Mouse (Mus musculus) frontal cortex, postnatal 14 days (tissue): ENCODE data around the gene Zfp37.
"Not testable (repeated sequence)": the region's sequence is repeated elsewhere in the genome, so short reads cannot be mapped to it uniquely, and the experiment has no call there.

ENCODE experiments used
- DNase-seq, 2 experiments: peaks; one replicate each; pipeline ENCODE4 v3.0.0; 2022; ENCODE audit warnings: low spot score in 2 of 2

Zfp37 gene

DNA sequence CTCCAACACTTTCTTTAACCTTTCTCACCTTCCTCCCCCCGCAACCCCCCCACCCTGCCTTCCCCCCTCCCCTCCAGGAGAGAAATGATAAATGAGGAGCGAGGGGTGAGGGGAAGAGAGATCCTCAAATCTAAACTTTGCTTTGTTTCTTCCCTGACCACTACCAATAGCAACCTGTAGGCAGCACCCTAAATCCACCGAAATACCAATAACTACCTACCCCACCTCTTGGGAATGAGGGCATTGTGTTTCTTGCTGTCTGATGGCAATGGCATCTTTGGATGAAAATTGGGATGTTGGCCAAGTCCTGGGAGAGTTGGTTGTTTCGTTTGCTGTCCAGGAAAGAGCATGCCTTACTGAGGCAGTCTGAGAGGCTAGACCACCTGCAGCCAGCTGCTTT lies 20.8 kb downstream of the Zfp37 start:
- no peak for DNase-seq

GRCm38 (mm10) chr4:62208696-62209380 lies 22.0 kb downstream of the Zfp37 start:
- no peak for DNase-seq

DNA sequence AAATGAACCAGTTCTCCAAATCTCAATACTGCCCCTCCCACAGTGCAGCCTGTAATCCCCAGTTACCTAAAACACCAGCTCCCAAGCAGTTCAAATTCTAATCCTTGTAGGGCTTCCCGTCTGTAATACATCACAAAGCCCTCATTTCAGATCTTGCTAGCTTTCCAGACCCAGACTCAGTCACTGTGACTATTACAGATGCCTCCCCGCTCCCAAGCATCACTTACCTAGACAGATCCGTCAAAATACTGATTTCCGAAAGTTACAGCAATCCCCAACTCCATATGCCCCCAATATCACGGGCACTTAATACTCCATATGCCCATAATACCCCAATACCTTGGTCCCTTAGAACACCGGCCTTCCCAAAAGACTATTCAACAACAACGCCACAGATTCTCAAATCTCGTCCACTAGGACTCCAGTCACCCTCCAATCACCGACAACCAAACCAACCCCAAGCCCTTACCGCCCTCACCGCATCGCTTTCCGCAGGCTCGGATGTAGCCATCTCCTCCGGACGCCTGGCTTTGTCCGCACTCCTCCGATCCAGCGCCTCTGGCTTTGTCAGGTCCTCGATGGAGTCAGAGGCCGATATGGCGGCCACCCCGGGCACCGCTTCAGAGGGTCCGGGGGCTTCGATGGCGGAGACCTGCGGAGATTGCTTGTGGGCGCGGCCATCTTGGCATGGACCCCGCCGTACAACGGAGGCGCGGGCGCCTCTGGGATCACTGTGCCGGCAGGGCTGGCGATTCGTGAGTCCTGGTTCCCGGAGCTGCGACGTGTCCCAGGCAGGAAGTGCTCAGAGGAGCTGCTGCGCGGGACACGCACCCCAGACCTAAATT lies 22.8 kb downstream of the Zfp37 start:
- peak; percentile 84 to 89 for DNase-seq

- no peak for DNase-seq
Measured at GRCm38 (mm10) chr4:62199923-62200529, 30.8 kb downstream of the Zfp37 start.

- no peak for DNase-seq
Measured at GRCm38 (mm10) chr4:62188778-62189177, 42.1 kb downstream of the Zfp37 start.

- DNase-seq = no peak
Measured at GRCm38 (mm10) chr4:62177282-62177681, 53.6 kb downstream of the Zfp37 start.

DNA sequence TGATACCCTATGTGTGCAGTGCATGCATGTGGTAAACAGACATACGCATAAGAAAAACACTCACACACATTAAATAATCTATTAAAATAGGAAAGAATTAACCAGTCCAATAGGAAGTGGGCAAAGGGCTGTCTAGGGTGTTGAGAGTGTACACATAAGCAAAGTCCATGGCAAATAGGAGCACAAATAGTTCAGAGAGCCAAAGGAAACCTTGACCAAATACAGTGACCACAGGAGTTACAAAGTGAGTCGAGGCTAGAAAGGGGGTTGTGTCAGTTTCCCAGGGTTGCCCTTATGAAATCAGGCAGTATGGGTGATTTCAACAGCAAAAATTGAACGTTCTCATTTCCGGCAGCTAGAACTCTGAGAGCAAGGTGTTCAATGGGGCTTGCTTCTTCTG lies 56.4 kb downstream of the Zfp37 start:
- DNase-seq = no peak

DNA sequence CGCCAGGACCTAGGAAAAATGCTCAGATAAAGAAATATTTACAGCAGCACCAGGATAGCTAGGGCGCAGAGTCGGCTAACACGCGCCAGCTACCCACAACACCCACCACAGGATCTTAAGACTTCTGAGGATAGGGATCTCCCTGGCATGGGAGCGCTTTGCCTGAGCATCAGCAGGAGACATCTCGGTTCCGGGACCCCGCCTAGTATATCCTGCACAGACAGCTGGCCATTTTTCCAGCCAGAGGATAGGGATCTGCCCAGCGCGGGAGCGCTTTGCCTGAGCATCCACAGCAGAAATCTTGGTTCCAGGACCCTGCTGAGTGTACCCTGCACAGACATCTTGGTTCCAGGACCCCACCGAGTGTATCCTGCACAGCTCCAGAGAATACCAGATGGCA lies 63.2 kb downstream of the Zfp37 start:
- not testable (repeated sequence) for DNase-seq

GRCm38 (mm10) chr4:62158401-62158800 lies 72.4 kb downstream of the Zfp37 start:
- no peak for DNase-seq

DNA sequence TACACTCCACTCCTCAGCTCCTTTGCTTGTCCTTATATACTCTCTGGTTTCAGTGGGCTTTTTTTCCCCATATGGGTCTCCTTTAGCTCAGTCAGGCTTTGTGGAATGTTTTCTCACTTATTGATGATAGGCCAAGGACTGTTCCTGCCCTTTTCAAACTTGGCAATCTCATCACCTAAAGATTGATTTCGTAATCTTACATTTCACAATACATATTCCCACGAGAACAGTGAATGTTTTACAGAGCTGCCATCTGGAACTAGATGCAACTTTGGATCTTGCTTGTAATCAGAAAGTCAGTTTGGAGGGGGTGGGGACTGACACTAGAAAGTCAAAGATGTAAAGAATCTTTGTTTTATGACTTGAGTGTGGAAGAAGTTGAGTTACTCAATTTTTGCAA lies 80.0 kb downstream of the Zfp37 start, which contains the start of gene Mup21:
Gene Mup21 (minus strand): TSS at position 53 of the 400 bp plus-strand sequence.
- no peak for DNase-seq
